Mouse (Mus musculus): ENCODE measurements around the gene Spem1. TPM values are rescaled to one million over a fixed set of nuclear protein-coding genes. Genes with fewer than 3 reads are reported as not detected.
A peak's percentile ranks its signal among the peaks of the same experiment; 100 is the strongest.

Gene Spem1
- total RNA-seq, 2 experiments from 2014 or later: not detected

DNA sequence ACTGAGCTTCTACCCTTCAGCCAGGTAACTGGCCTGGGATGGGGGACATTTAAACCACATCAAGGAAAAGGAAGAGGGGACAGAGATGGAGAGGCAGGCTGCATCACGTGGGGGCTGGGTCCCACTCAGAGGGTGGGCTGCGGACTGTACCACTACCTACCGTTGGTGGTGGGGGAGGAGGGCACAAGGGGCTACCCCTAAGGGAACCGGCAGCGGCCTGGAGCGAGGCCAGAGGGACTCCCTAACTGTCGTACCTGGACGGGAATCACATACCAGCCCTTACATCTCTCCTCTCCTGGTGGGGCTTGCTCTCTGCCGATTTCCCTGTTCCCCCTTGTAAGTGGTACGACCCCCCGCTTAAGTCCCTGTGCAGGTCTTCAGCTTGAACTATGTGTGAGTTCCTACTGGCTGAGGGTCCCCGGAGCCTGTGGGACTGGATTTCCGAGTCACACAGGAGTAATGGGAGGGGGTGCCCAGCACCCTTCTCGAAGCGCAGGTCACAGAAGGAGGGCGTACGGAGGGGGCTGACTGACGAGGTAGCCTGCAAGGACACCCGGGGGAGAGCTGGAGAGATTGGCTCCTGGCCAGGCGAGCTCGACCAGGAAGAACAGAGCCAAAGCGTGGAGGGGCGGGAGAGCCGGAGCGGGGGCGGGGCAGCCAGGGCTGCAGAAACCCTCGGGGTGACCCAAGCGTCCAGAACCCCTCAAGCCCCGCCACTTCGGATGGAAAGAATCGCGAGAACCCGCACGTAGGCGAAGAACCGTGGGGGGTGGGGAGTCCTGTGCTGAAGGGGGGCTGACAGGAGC is 21.4 kb downstream of the Spem1 start:
- DNase-seq (ENCODE audit: low spot score in 2 of 2): peak in 1 of 2 experiments; percentile 65

DNA sequence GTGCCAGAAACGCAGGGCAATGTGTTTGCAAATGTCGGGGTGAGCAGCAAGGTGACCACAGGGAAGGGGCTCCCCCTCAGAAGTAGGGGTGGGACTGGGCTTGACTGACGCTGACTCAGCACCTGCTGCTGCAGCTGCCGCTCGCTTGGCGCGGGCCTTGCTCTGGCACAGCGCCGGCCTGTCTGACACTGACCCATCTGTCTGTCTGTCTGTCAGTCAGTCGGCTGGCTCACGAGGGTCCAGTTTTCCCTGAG is 21.9 kb downstream of the Spem1 start:
- DNase-seq (ENCODE audit: low spot score in 2 of 2): no peak

DNA sequence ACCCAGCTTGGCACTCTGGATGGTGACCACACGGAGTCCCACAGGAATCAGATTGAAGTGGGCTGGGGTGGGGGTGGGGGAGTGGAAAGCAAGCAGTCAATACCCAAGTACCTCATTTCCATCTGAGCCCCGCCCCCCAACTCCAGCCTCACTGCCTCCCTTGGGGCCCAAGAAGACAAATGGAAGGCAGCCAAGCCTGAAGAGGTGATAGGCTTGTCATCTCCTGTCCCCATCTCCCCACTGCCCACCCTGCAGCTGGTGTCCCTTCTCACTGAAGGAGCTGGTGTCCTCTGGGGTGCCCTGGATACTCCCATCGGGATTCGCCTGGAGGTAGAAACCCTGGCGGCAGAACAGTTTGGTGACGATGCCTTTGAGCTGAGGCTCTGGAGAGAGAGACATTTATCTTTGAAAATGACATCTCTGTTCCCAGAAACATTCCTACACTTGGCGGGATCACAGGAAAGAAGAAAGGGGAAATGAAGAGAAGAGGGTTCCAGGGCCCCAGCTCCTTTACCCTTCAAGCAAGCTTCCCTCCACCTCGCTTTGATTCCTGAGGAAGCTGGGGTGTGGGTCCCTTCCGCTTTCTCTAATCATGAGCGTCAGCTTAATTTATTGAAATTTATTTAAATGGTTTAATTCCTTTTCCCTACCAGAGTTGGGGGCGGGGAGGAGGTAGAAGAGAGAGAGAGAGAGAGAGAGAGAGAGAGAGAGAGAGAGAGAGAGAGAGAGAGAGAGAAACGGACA is 22.4 kb downstream of the Spem1 start:
- no peak for DNase-seq (ENCODE audit: low spot score in 2 of 2)

DNA sequence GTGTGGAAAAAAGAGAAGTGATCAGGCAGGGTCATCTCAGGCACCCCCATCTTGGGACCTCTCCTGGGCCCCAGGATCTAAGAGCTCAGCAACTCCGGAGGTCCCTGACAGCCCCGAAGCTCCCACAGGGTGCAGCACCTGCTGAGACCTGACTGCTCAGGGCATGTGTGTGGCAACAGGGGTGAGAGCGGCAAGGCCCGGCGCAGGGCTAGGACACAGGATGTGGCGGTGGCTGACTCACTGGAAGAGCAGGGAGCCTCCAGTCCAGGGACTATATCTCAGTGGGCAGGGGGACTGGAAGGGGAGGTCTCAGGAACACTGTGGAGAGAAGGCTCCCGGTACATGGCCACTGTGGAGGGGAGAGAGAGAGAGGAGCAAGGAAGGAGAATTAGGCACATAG is 24.1 kb downstream of the Spem1 start:
- no peak for DNase-seq (ENCODE audit: low spot score in 2 of 2)

- DNase-seq (ENCODE audit: low spot score in 2 of 2): no peak
These were observed 26.0 kb downstream of the Spem1 start for GRCm38 (mm10) chr11:69795983-69796435.

GRCm38 (mm10) chr11:69795168-69795982 is 26.6 kb downstream of the Spem1 start, which contains the start of gene Chrnb1:
Gene Chrnb1, minus strand, starts transcription at chr11:69795943.
- peak; percentile 84 to 86 for DNase-seq (ENCODE audit: low spot score in 2 of 2)

GRCm38 (mm10) chr11:69793429-69793828 is 28.6 kb downstream of the Spem1 start:
- DNase-seq (ENCODE audit: low spot score in 2 of 2): no peak

- no peak for DNase-seq (ENCODE audit: low spot score in 2 of 2)
These were observed 30.6 kb downstream of the Spem1 start for GRCm38 (mm10) chr11:69791420-69791819.

DNA sequence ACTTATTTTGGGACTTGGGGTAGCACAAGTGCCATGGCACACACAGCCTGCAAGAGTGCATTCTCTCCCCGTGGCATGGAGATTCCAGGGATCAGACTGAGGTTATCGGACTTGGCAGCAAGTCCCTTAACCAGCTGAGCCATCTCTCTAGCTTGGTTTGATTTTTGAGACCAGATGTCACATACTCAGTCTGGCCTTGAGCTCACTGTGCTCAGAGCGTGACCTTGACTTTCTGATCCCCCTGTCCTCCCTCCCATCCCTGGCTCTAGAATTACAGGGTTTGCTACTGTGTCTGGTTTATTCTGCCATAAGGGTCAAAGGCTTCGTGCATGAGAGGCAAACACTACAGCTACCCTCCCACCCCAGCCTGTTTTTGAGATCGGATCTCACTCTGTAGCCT is 32.5 kb downstream of the Spem1 start:
- DNase-seq (ENCODE audit: low spot score in 2 of 2): no peak

GRCm38 (mm10) chr11:69787306-69787705 is 34.7 kb downstream of the Spem1 start:
- no peak for DNase-seq (ENCODE audit: low spot score in 2 of 2)

DNA sequence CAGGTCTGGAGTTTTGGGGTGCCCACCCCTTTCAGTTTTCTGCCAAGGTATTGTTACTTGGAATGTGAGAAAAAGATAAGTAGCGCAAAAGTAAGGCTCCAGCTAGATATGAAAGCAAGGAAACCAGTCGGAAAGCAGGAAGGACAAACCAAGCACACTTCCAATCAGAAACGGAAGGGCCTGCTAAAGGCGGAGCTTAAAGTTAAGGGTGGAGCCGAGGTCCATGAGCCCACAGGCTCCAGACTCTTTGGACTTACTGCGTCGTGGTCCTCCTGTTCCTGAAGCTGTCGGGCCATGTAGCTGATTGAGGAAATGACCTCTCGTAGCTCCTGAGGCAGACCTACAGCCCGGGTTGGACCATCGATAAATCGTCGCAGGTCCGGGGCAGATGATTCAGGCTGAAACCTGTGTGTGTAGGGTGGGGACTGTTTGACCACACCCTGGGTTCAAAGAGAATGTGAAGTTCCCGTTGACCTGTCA is 37.1 kb downstream of the Spem1 start:
- no peak for DNase-seq (ENCODE audit: low spot score in 2 of 2)

DNA sequence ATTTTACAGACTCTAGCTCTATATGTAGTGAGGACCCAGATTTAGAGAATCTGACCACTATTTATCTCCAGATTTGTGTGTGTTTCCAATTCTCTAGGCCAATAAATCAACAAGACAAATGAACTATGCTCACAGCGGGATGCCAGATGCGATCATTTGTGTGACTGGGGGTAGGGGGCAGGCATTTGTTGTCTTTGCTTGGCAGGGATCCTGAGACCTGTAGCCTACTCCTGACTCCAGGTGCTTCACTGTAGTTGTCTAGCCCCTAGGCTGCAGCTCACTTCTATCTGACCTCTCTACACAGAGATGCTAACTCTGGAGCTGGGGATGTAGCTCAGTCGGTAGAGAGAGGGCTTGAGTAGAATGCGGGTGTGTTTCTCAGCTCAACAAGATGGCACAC is 40.2 kb downstream of the Spem1 start:
- no peak for DNase-seq (ENCODE audit: low spot score in 2 of 2)

DNA sequence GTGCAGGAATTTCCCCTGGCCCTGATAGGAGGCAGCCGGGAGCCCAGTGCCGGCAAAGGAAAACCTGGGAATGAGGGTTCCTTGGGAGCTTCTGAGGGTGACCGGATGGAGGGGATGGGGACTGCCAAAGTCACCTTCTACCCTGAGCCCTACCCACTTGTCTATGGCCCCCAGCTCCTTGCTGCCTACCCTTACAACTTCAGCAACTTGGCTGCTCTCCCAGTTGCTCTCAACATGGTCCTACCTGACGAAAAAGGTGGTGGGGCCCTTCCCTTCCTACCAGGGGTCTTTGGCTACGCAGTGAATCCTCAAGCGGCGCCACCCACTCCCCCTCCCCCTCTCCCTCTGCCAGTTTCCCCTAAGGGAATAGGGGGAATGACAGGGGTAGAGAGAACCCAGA is 43.0 kb downstream of the Spem1 start:
- no peak for DNase-seq (ENCODE audit: low spot score in 2 of 2)

DNA sequence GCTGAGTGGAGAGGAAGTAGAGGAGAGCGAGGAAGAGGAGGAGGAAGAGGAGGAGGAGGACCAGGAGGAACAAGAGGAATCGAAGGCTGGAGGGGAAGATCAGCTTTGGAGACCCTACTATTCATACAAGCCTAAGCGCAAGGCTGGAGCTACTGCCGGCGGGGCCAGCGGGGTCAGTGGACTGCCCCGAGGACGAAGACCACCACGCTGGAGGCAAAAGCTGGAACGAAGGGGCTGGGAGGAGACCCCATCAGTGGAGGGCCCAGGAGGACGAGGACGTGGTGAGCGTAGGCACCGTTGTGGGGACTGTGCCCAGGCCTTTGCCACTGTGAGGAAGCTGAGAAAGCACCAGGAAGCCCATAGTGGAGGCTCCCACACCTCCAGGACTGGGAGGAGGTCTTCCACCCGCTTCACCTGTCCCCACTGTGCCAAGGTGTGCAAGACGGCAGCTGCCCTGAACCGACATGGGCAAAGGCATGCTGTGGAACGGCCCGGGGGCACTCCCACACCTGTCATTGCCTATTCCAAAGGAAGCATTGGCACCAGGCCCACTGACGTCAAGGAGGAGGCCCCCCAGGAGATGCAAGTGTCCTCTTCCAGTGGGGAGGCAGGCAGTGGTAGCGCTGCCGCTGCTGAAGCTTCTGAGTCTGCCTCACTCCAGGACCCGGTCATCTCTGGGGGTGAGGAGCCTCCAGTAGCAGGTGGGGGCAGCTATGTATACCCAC is 43.6 kb downstream of the Spem1 start:
- DNase-seq (ENCODE audit: low spot score in 2 of 2): no peak

DNA sequence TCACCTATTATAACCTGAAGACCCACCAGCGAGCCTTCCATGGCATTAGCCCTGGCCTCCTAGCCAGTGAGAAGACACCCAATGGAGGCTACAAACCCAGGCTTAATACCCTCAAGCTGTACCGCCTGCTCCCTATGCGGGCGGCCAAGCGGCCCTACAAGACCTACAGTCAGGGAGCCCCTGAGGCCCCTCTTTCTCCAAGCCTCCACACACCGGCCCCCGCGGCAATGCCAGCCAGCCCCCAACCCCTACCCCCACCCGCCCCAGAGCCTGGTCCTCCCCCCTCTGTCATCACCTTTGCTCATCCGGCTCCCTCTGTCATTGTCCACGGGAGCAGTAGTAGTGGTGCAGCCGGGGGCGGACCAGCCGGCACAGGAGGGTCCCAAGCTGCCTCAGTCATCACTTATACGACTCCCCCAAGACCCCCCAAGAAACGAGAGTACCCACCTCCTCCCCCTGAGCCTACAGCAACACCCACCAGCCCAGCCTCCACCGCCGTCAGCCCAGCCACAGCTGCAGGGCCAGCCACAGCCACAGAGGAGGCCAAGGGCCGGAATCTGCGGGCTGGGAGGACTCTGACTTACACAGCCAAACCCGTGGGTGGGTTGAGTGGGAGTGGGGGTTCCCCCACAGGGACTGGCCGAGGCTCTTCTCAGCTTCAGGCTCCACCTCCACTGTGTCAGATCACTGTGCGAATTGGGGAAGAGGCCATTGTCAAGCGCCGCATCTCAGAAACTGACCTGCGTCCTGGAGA is 44.3 kb downstream of the Spem1 start:
- DNase-seq (ENCODE audit: low spot score in 2 of 2): no peak

GRCm38 (mm10) chr11:69776488-69776887 is 45.5 kb downstream of the Spem1 start:
- DNase-seq (ENCODE audit: low spot score in 2 of 2): no peak

DNA sequence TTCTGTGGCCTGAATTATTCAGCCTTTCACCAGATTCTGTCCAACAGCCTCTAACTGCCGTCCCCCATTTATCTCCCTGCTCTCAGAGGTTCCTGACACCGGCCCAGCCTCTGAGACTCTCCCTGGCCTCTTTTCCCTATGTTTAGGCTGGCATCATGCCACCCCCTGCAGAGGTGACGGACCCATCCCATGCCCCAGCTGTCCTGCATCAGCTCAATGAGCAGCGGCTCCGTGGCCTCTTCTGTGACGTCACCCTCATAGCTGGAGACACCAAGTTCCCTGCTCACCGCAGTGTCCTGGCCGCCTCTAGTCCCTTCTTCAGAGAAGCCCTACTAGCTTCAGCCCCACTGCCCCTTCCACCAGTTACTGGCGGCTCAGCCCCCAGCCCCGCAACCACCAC is 46.3 kb downstream of the Spem1 start:
- DNase-seq (ENCODE audit: low spot score in 2 of 2): no peak

DNA sequence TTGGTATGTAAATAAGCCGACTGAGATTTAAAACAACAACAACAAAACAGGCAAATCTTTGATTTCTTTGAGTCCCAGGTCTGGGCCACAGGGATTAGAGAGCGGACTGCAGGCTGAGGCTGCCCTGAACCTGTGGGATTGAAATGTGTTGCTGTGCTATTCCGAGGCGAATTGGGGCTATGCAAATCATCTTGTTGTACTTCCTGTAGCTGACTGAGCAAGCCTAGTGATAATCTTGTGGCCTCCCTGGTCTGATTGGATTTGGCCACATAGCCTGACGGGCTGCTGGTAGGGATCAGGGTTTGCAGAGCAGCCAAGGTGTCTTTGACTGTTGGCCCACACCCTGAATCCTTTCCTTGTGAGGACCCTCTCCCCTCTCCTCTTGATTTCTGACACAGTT is 47.0 kb downstream of the Spem1 start:
- no peak for DNase-seq (ENCODE audit: low spot score in 2 of 2)

All from adrenal gland, adult 18-20 months (tissue).